Mouse (Mus musculus) telencephalon, adult 2 months (tissue): ENCODE data around the gene Dgkd.
A peak's percentile ranks its signal among the peaks of the same experiment; 100 is the strongest.

Experiments used
- DNase-seq: peaks from one replicate; pipeline ENCODE4 v3.0.0-alpha.2; 2011; ENCODE audit warnings: low read depth, low spot score

Gene Dgkd

GRCm38 (mm10) chr1:87848237-87848996 lies 4.7 kb upstream of the Dgkd start:
- DNase-seq, result peak; percentile 74

- no peak for DNase-seq
Observed at GRCm38 (mm10) chr1:87849278-87849677, 3.8 kb upstream of the Dgkd start.

GRCm38 (mm10) chr1:87851344-87851743 lies 1.7 kb upstream of the Dgkd start:
- no peak for DNase-seq

GRCm38 (mm10) chr1:87852081-87852790 lies 851 bp upstream of the Dgkd start:
- no peak for DNase-seq

GRCm38 (mm10) chr1:87853601-87854361 lies 694 bp downstream of the Dgkd start:
- DNase-seq, result no peak

GRCm38 (mm10) chr1:87854411-87854810 lies 1.3 kb downstream of the Dgkd start:
- DNase-seq, result no peak

- DNase-seq, result no peak
Observed at GRCm38 (mm10) chr1:87854851-87855251, 1.8 kb downstream of the Dgkd start.

- DNase-seq, result no peak
Observed at GRCm38 (mm10) chr1:87855522-87855921, 2.4 kb downstream of the Dgkd start.

- peak; percentile 80 for DNase-seq
Observed at GRCm38 (mm10) chr1:87856823-87857222, 3.7 kb downstream of the Dgkd start.

- no peak for DNase-seq
Observed at GRCm38 (mm10) chr1:87858031-87858430, 4.9 kb downstream of the Dgkd start.

- DNase-seq, result no peak
Observed at GRCm38 (mm10) chr1:87858529-87858928, 5.4 kb downstream of the Dgkd start.

- DNase-seq, result no peak
Observed at GRCm38 (mm10) chr1:87863602-87864001, 10.5 kb downstream of the Dgkd start.

- DNase-seq, result no peak
Observed at GRCm38 (mm10) chr1:87864889-87865288, 11.8 kb downstream of the Dgkd start.

GRCm38 (mm10) chr1:87866672-87867071 lies 13.6 kb downstream of the Dgkd start:
- DNase-seq, result no peak

GRCm38 (mm10) chr1:87871546-87871945 lies 18.5 kb downstream of the Dgkd start:
- DNase-seq, result no peak

GRCm38 (mm10) chr1:87873081-87873480 lies 20.0 kb downstream of the Dgkd start:
- no peak for DNase-seq

- no peak for DNase-seq
Observed at GRCm38 (mm10) chr1:87876065-87876464, 23.0 kb downstream of the Dgkd start.

- no peak for DNase-seq
Observed at GRCm38 (mm10) chr1:87877552-87878283, 24.6 kb downstream of the Dgkd start.

GRCm38 (mm10) chr1:87879034-87879433 lies 25.9 kb downstream of the Dgkd start:
- no peak for DNase-seq

- peak; percentile 51 for DNase-seq
Observed at GRCm38 (mm10) chr1:87879494-87880325, 26.6 kb downstream of the Dgkd start.

GRCm38 (mm10) chr1:87880326-87880627 lies 27.2 kb downstream of the Dgkd start:
- DNase-seq, result no peak
